Mouse (Mus musculus) lung, adult 2 months (tissue): ENCODE measurements around the gene Stat3. TPM values are rescaled to one million over a fixed set of nuclear protein-coding genes. Genes with fewer than 3 reads are reported as not detected.
A peak's percentile ranks its signal among the peaks of the same experiment; 100 is the strongest.

Source experiments
- DNase-seq: peaks from one replicate; pipeline ENCODE4 v3.0.0; 2022
- H3K4me1 ChIP-seq: fragments of 200-500 bp; 2 replicates; pipeline ENCODE4 v1.6.1; 2011; ENCODE audit warnings: low read length; ENCODE audit not compliant: control insufficient read depth, insufficient read depth
- H3K4me3 ChIP-seq: fragments of 200-500 bp; replicated peaks from 2 replicates; pipeline ENCODE3; 2011; ENCODE audit warnings: low read depth, mild to moderate bottlenecking, control low read depth, low read length; ENCODE audit errors: extremely low read depth
- CTCF ChIP-seq: fragments of 200-500 bp; IDR thresholded peaks from 2 replicates; pipeline ENCODE4 v1.5.1; 2011; ENCODE audit warnings: mild to moderate bottlenecking, low read length, control low read depth; ENCODE audit not compliant: insufficient read depth
- POLR2A ChIP-seq: fragments of 200-500 bp; IDR thresholded peaks from 2 replicates; pipeline ENCODE4 v1.6.1; 2011; ENCODE audit warnings: low read depth, mild to moderate bottlenecking, control low read depth, low read length, borderline replicate concordance; ENCODE audit errors: extremely low read depth
- WGBS: fragments of 180-500 bp; shearing (Covaris S2); methylation state at CpG from one replicate; pipeline ENCODE4 v1.1.7; 2018; 5-methylcytosine and 5-hydroxymethylcytosine counted together
- polyA plus RNA-seq: library from polyadenylated mRNA; depleted of rRNA; stranded (reverse); fragments of >200 nt; gene quantifications from 2 replicates; pipeline ENCODE4 v1.2.3, GENCODE M21; 2012

Stat3 gene
- polyA plus RNA-seq, 1 experiment, result 147 TPM

DNA sequence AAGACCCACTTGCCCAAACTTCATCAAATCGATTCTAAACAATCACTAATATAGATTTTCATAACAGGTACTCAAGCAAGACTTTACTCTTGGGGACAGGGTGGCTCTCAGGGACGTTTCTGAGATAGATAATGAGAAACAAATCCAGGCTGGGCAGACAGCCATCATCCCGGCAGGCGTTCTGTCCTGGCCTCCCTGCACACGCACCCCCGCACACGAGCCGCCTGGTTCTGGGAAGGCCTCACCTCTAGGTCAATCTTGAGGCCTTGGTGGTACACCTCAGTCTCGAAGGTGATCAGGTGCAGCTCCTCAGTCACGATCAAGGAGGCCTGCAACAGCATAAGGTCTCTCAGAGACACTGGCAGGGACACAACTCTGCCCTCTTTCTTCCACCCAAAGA, 43.3 kb downstream of the Stat3 start:
- H3K4me3 ChIP-seq, result no peak overlapping the region
- TF ChIP-seq CTCF (no peak), POLR2A (no peak)
- H3K4me1 ChIP-seq, result peaks cover 2% of the 10 kb centered on the region; the same call in 1 of the 2 replicates
- no peak for DNase-seq
- 78% methylated on average over 10 of the region's 10 CpGs for WGBS

DNA sequence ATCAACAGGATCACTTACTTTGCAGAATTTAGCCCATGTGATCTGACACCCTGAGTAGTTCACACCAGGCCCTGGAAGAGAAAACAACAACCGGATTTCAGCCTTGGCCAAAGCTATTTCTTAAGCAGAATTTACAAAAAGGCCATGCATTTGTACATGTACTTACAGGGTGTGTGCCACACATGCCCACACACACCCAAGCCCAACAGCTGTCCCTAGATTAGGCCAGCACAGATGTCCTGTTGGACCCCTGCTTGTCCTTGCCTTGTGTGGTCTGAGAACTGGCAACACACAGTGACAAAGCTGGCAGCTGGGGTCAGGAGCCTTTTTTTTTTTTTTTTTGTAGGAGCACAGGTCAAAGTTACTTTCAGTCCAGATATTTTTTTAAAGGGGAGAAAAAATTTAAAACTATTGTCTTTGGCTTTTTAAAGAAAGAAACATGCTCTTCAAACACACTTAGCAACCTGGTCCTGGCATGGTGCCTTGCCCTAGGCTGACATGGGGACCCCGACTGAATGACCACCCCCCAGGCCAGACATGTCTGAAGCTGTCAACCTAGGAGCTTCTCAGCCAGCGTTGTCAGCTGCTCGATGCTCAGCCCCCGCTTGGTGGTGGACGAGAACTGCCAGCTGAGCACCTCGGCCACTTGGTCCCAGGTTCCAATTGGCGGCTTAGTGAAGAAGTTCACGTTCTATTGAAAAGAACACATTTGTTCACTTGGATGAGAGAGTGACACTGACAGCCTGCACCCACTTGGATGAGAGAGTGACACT, 45.0 kb downstream of the Stat3 start:
- TF ChIP-seq POLR2A (no peak), CTCF (no peak)
- no peak for DNase-seq
- H3K4me1 ChIP-seq, result peaks cover 2% of the 10 kb centered on the region; the same call in 1 of the 2 replicates
- WGBS, result 65% methylated on average over 9 of the region's 9 CpGs
- no peak overlapping the region for H3K4me3 ChIP-seq

DNA sequence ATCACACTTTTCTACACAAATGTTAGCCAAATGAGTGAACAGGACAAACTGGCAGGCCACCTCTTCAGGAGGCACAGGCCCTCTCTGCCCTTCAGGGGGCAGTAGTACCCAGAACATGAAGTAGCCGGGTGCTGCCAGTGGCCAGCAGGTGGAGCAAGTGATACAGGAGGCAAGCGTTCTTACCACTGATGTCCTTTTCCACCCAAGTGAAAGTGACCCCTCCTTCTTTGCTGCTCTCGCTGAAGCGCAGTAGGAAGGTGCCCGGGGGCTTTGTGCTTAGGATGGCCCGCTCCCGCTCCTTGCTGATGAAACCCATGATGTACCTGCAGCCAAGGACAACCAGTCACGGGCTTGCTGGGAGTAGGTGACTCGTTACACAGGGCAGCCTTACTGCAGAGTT, 45.9 kb downstream of the Stat3 start:
- peak; percentile 100 for TF ChIP-seq CTCF
- no peak for TF ChIP-seq POLR2A
- Histone ChIP-seq H3K4me3 (no peak overlapping the region), H3K4me1 (peaks cover 2% of the 10 kb centered on the region; the same call in 1 of the 2 replicates)
- peak; percentile 84 for DNase-seq
- WGBS, result 13% methylated on average over 9 of the region's 9 CpGs

DNA sequence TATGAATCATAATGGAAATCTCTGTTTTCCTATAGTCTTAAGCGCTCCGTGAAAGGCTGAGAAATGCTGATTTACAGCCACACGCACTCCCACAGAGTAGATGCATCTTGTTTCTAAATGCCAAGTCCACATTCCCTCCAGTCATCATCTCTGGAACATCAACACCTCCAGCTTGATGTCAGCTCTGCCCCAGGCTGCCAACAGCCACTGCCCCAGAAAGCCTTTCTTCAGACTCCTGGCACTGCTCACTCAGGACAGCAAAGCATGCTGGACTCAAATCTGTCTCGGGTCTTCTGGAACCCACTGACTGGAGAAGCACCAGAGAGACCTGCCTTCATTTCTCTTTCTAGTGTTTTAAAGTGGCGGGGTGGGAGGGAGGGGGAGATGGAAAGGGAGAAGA, 46.9 kb downstream of the Stat3 start:
- TF ChIP-seq CTCF, result no peak
- TF ChIP-seq POLR2A, result no peak
- 76% methylated on average over 5 of the region's 5 CpGs for WGBS
- no peak overlapping the region for H3K4me3 ChIP-seq
- peaks cover 2% of the 10 kb centered on the region; the same call in 1 of the 2 replicates for H3K4me1 ChIP-seq
- no peak for DNase-seq

DNA sequence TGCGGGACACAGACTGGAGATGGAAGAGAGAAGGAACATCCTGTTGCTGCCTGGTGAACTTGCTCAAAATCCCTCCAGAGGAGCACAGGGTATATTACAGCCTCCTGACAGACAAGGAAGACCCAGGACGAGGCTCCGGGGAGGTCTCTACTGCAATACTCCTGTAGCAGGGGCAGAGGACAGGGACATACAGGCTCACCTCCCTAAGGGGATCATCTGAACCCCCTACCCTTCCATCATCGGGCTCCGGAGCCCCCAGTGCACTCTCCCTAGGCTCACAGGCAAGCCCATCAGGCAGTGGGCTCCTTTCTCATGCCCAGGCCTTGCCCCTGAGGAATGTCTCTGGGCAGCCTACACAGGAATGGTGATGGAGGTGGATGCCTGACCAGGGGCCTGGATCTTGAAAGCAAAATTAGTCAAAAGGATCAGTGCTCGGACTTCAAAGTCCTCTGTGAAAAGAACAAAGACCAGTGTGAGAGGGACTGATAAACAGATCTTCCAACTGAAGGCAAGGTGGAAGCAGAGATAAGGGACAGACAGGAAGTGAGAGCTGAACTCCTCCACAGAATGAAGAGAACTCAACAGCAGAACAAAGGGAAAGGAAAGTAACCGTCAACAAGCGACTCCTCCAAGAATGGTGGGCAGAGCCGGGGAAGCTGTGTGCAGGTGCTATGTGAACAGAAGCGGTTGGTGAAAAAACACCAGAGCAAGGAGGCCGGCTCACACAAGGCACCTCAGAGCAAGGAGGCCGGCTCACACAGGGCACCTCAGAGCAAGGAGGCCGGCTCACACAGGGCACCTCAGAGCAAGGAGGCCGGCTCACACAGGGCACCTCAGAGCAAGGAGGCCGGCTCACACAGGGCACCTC, 47.9 kb downstream of the Stat3 start:
- Histone ChIP-seq H3K4me3 (no peak overlapping the region), H3K4me1 (peaks cover 2% of the 10 kb centered on the region; the same call in 1 of the 2 replicates)
- TF ChIP-seq POLR2A, result no peak
- no peak for TF ChIP-seq CTCF
- no peak for DNase-seq
- 40% methylated on average over 15 of the region's 15 CpGs for WGBS

DNA sequence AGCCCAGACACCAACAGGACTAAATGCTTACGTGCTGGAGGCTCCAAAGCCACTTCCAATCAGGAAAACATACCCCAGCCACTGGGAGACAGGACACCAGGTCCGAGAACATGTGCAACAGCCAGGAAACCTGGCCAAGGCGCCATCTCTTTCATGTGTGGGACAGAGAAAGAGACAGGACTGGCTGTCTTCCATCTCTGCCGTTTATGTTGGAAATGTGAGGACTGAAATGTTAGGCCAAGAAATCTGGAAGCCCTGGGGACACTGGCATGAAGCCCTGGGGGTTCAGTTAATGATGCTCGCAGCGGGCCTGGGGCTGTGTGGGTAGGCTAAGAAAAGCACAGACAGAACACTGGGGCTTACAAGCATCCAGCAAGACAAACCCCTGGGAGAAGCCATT, 48.9 kb downstream of the Stat3 start:
- H3K4me1 ChIP-seq, result peaks cover 2% of the 10 kb centered on the region; the same call in 1 of the 2 replicates
- WGBS, result 81% methylated on average over 6 of the region's 6 CpGs
- no peak overlapping the region for H3K4me3 ChIP-seq
- no peak for DNase-seq
- no peak for TF ChIP-seq CTCF
- TF ChIP-seq POLR2A, result no peak

DNA sequence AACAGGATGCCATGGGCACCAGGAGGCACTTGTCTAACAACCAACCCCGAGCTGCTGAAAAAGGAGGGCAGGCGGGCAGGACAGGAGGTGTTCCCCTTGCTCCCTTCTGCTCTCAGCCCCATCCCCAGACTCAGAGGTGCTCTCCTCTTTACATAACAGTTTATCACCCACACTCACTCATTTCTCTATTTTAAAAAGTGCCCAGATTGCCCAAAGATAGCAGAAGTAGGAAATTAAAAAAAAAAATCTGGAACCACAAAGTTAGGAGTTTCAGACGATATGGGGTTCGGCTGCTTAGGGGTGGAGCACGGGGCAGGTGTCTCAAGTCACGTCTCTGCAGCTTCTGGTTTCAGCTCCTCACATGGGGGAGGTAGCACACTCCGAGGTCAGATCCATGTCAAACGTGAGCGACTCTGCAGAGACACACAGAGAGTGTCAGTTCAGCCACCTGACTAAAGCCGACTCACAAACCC, 51.0 kb downstream of the Stat3 start:
- TF ChIP-seq CTCF, result no peak
- TF ChIP-seq POLR2A, result no peak
- Histone ChIP-seq H3K4me3 (no peak overlapping the region), H3K4me1 (no peaks in the 10 kb centered on the region)
- 60% methylated on average over 10 of the region's 10 CpGs for WGBS
- DNase-seq, result no peak

DNA sequence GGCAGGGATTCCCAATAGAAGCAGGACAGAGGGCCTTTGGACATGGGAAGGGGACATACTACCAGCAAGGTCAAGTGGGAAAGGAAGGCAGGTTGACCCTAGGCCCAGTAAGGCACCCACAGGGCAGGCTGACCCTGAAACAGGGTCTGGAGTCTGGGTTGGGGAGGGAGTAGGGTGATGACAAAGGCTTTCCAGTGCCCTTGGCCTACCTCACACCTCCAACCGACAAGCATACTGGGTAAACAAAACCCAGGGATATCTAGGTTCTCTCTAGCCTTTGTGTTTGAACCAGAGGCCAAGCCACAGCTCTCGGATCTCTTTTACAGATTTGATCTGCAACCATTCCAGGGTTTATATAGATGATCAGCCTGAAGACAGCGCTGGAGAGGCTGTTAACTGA, 51.6 kb downstream of the Stat3 start:
- H3K4me3 ChIP-seq, result no peak overlapping the region
- no peak for TF ChIP-seq CTCF
- TF ChIP-seq POLR2A, result no peak
- 74% methylated on average over 3 of the region's 3 CpGs for WGBS
- no peak for DNase-seq
- H3K4me1 ChIP-seq, result no peaks in the 10 kb centered on the region

DNA sequence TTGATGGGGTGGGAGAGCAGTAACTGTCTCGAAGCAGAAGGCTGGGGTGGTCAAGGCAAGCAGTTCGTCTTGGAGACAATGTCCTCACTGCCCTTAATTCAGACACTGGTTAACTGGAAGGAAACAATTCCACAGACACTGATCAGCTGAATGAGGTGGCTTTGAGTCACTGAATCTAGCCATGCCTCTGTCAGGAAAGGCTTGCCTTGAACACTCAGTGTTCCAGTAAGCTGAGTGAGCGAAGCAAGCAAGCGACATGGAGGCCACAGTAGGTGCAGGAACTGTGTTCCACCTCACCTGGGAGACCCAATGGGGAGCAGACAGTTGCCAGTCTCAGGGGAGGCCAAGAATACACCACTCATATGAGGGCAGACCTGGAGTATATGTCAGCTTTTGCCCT, 52.1 kb downstream of the Stat3 start:
- no peak overlapping the region for H3K4me3 ChIP-seq
- WGBS, result 92% methylated on average over 4 of the region's 4 CpGs
- TF ChIP-seq CTCF, result no peak
- no peaks in the 10 kb centered on the region for H3K4me1 ChIP-seq
- no peak for DNase-seq
